Mouse (Mus musculus) left cerebral cortex, adult 8-10 months (tissue): ENCODE results near the gene Olfr472. TPM values are rescaled to one million over a fixed set of nuclear protein-coding genes. Genes with fewer than 3 reads are reported as not detected.
"Not testable (repeated sequence)": the region's sequence is repeated elsewhere in the genome, so short reads cannot be mapped to it uniquely, and the experiment has no call there.

ENCODE experiments used
- DNase-seq, 2 experiments: peaks; one replicate each; pipeline ENCODE4 v3.0.0; 2022; ENCODE audit warnings: low spot score in 2 of 2
- total RNA-seq, 4 experiments: library from RNA; stranded (reverse); gene quantifications; 2 replicates each; pipeline ENCODE4 v1.2.4; 2022

Olfr472 gene
- under 1 TPM in 1 of 4 experiments, not detected in 3; 0.07 TPM for total RNA-seq

- no peak for DNase-seq
These were observed at the start of gene Olfr472 for GRCm38 (mm10) chr7:107897602-107898001. TSS of gene Olfr472 (plus strand) at chr7:107897902.

- no peak for DNase-seq
These were observed 32.4 kb downstream of the Olfr472 start, which contains the start of gene Olfr473 for GRCm38 (mm10) chr7:107930146-107930545. TSS of gene Olfr473 (plus strand) at chr7:107930446.

GRCm38 (mm10) chr7:107952539-107952938, 54.8 kb downstream of the Olfr472 start:
- DNase-seq: not testable (repeated sequence)

- DNase-seq: no peak
These were observed 56.6 kb downstream of the Olfr472 start, which contains the start of gene Olfr474 for GRCm38 (mm10) chr7:107954343-107954742. TSS of gene Olfr474 (plus strand) at chr7:107954643.

Other genes starting within 250 kb of the Olfr472 start
- under 1 TPM; 0.11 to 0.63 (median 0.40) TPM for gene Cyb5r2, start 139.9 kb upstream of the Olfr472 start, total RNA-seq
- gene Ovch2, start 96.7 kb upstream of the Olfr472 start, total RNA-seq: not detected
- gene Olfr467, start 85.6 kb upstream of the Olfr472 start, total RNA-seq: not detected
- gene Olfr469, start 72.4 kb upstream of the Olfr472 start, total RNA-seq: not detected
- not detected for gene Olfr470, start 50.4 kb upstream of the Olfr472 start, total RNA-seq
- not detected for gene Olfr473, start 32.5 kb downstream of the Olfr472 start, total RNA-seq
- gene Olfr474, start 56.7 kb downstream of the Olfr472 start, total RNA-seq: not detected
- not detected for gene Olfr476, start 66.9 kb downstream of the Olfr472 start, total RNA-seq
- gene Olfr477, start 88.8 kb downstream of the Olfr472 start, total RNA-seq: not detected
- not detected for gene Olfr478, start 136.1 kb downstream of the Olfr472 start, total RNA-seq
- not detected for gene Olfr479, start 152.8 kb downstream of the Olfr472 start, total RNA-seq
- not detected for gene Olfr480, start 169.4 kb downstream of the Olfr472 start, total RNA-seq
- gene Olfr481, start 182.0 kb downstream of the Olfr472 start, total RNA-seq: not detected
- gene Olfr482, start 199.7 kb downstream of the Olfr472 start, total RNA-seq: 1 to 10 TPM; 1.7 to 2.6 (median 2.5) TPM
- gene Olfr483, start 202.9 kb downstream of the Olfr472 start, total RNA-seq: not detected
- gene Olfr484, start 229.5 kb downstream of the Olfr472 start, total RNA-seq: not detected